Mouse (Mus musculus) neural tube, embryonic 15.5 days (tissue): ENCODE measurements around the gene Fbxw28. TPM values are rescaled to one million over a fixed set of nuclear protein-coding genes. Genes with fewer than 3 reads are reported as not detected.
"Not testable (repeated sequence)": the region's sequence is repeated elsewhere in the genome, so short reads cannot be mapped to it uniquely, and the experiment has no call there.

ENCODE experiments used
- ATAC-seq: fragments of 200-750 bp; cut with Nextera tagmentation; 2 replicates; pipeline ENCODE4 v1.8.0; 2017; ENCODE audit warnings: mild to moderate bottlenecking, moderate TSS enrichment, moderate library complexity; ENCODE audit not compliant: low FRiP score
- H3K27ac ChIP-seq: fragments of 300-500 bp; sonication (generic); replicated peaks from 2 replicates; pipeline ENCODE4 v1.5.1; 2015; ENCODE audit warnings: mild to moderate bottlenecking, inconsistent platforms
- H3K27me3 ChIP-seq: fragments of 300-500 bp; sonication (generic); replicated peaks from 2 replicates; pipeline ENCODE4 v1.6.1; 2015; ENCODE audit warnings: inconsistent platforms
- H3K36me3 ChIP-seq: fragments of 300-500 bp; sonication (generic); 2 replicates; pipeline ENCODE4 v1.6.1; 2015; ENCODE audit warnings: inconsistent platforms
- H3K4me1 ChIP-seq: fragments of 300-500 bp; sonication (generic); 2 replicates; pipeline ENCODE4 v1.6.1; 2015; ENCODE audit warnings: inconsistent platforms
- H3K4me2 ChIP-seq: fragments of 300-500 bp; sonication (generic); 2 replicates; pipeline ENCODE4 v1.6.1; 2015; ENCODE audit warnings: inconsistent platforms, mild to moderate bottlenecking, moderate library complexity
- H3K4me3 ChIP-seq: fragments of 300-500 bp; sonication (generic); replicated peaks from 2 replicates; pipeline ENCODE4 v1.5.1; 2015; ENCODE audit warnings: mild to moderate bottlenecking, inconsistent platforms
- H3K9ac ChIP-seq: fragments of 300-500 bp; sonication (generic); replicated peaks from 2 replicates; pipeline ENCODE4 v1.6.1; 2015; ENCODE audit warnings: mild to moderate bottlenecking, inconsistent platforms
- H3K9me3 ChIP-seq: fragments of 300-500 bp; sonication (generic); replicated peaks from 2 replicates; pipeline ENCODE4 v1.6.1; 2016; ENCODE audit warnings: inconsistent platforms
- WGBS: fragments of 180-500 bp; shearing (Covaris S2); methylation state at CpG from one replicate; pipeline ENCODE4 v1.1.7; 2015; ENCODE audit warnings: mixed read lengths; 5-methylcytosine and 5-hydroxymethylcytosine counted together
- polyA plus RNA-seq: library from polyadenylated mRNA; unstranded; fragments of >200 nt; fragmentation: Nextera tagmentation; extraction: Ambion mirVana; gene quantifications from 2 replicates; pipeline ENCODE4 v1.2.1, GENCODE M21; 2015

Gene Fbxw28
- not detected in 2 replicates for polyA plus RNA-seq

- H3K27me3 ChIP-seq, H3K27ac ChIP-seq, H3K9me3 ChIP-seq, H3K36me3 ChIP-seq, H3K9ac ChIP-seq, H3K4me2 ChIP-seq, H3K4me1 ChIP-seq, H3K4me3 ChIP-seq, ATAC-seq: not testable (repeated sequence)
- no CpG with 5 or more reads among the region's 1 CpGs for WGBS
These were observed at the start of gene Fbxw28 for GRCm38 (mm10) chr9:109339559-109339958. Gene Fbxw28 (minus strand): TSS chr9:109339659.

- H3K27ac ChIP-seq, H3K4me2 ChIP-seq, H3K4me3 ChIP-seq, H3K27me3 ChIP-seq, ATAC-seq, H3K36me3 ChIP-seq, H3K4me1 ChIP-seq, H3K9ac ChIP-seq, H3K9me3 ChIP-seq: not testable (repeated sequence)
- WGBS = no CpG with 5 or more reads among the region's 1 CpGs
These were observed 51.9 kb downstream of the Fbxw28 start, which contains the start of gene Fbxw14 for GRCm38 (mm10) chr9:109287576-109287975. Gene Fbxw14 (minus strand): TSS chr9:109287676.

Other genes starting within 250 kb of the Fbxw28 start
- gene Plxnb1, start 244.3 kb downstream of the Fbxw28 start, polyA plus RNA-seq = 11.6 and 13.7 TPM in 2 replicates
- gene Fbxw21, start 177.6 kb downstream of the Fbxw28 start, polyA plus RNA-seq = not detected in 2 replicates
- not detected in 2 replicates for gene Fbxw13, start 143.7 kb downstream of the Fbxw28 start, polyA plus RNA-seq
- gene Fbxw20, start 104.9 kb downstream of the Fbxw28 start, polyA plus RNA-seq = not detected in 2 replicates
- not detected in 2 replicates for gene Fbxw14, start 52.0 kb downstream of the Fbxw28 start, polyA plus RNA-seq
- not detected in 2 replicates for gene Fbxw22, start 64.6 kb upstream of the Fbxw28 start, polyA plus RNA-seq
- not detected in 2 replicates for gene Fbxw16, start 109.5 kb upstream of the Fbxw28 start, polyA plus RNA-seq
- gene Fbxw19, start 156.2 kb upstream of the Fbxw28 start, polyA plus RNA-seq = not detected in 2 replicates
- gene Fbxw15, start 228.6 kb upstream of the Fbxw28 start, polyA plus RNA-seq = not detected in 2 replicates